Mouse (Mus musculus): ENCODE results near the gene Prodh2. TPM values are rescaled to one million over a fixed set of nuclear protein-coding genes. Genes with fewer than 3 reads are reported as not detected.

The Prodh2 gene
- polyA plus RNA-seq, 1 experiment from 2014 or later, result not detected

GRCm38 (mm10) chr7:30515003-30515760 lies 21.8 kb downstream of the Prodh2 start:
- 58% methylated on average over 24 of the region's 24 CpGs for WGBS
- no peak for DNase-seq (ENCODE audit: low spot score, missing footprints)
- no peak overlapping the region for H3K4me2 ChIP-seq
- H3K27ac ChIP-seq (ENCODE audit: low read depth, low read length), result no peak overlapping the region
- H3K36me3 ChIP-seq (ENCODE audit: control insufficient read depth, insufficient read depth, low read length), result no peaks in the 10 kb centered on the region
- no peak overlapping the region for H3K9ac ChIP-seq (ENCODE audit: low read length)
- no peaks in the 10 kb centered on the region for H3K9me3 ChIP-seq (ENCODE audit: control insufficient read depth, low read length)
- H3K27me3 ChIP-seq (ENCODE audit: control insufficient read depth, insufficient read depth, low read length), result no peaks in the 10 kb centered on the region
- H3K4me3 ChIP-seq (ENCODE audit: low read depth, low read length), result no peak overlapping the region
- no peaks in the 10 kb centered on the region for H3K4me1 ChIP-seq (ENCODE audit: control insufficient read depth, insufficient read depth, low read length)
- no peak for ATAC-seq (ENCODE audit: low FRiP score)

GRCm38 (mm10) chr7:30518325-30518724 lies 24.9 kb downstream of the Prodh2 start:
- no peak overlapping the region for H3K9ac ChIP-seq (ENCODE audit: low read length)
- no peak for ATAC-seq (ENCODE audit: low FRiP score)
- H3K9me3 ChIP-seq (ENCODE audit: control insufficient read depth, low read length), result no peaks in the 10 kb centered on the region
- H3K4me1 ChIP-seq (ENCODE audit: control insufficient read depth, insufficient read depth, low read length), result no peaks in the 10 kb centered on the region
- 40% methylated on average over 8 of the region's 8 CpGs for WGBS
- H3K36me3 ChIP-seq (ENCODE audit: control insufficient read depth, insufficient read depth, low read length), result peaks cover under 1% of the 10 kb centered on the region; the same call in 1 of the 2 replicates
- no peak overlapping the region for H3K4me2 ChIP-seq
- DNase-seq (ENCODE audit: low spot score, missing footprints), result no peak
- no peak overlapping the region for H3K27ac ChIP-seq (ENCODE audit: low read depth, low read length)
- H3K27me3 ChIP-seq (ENCODE audit: control insufficient read depth, insufficient read depth, low read length), result no peaks in the 10 kb centered on the region
- H3K4me3 ChIP-seq (ENCODE audit: low read depth, low read length), result no peak overlapping the region

- H3K4me3 ChIP-seq (ENCODE audit: low read depth, low read length), result no peak overlapping the region
- H3K36me3 ChIP-seq (ENCODE audit: control insufficient read depth, insufficient read depth, low read length), result peaks cover 15% of the 10 kb centered on the region; the same call in 1 of the 2 replicates
- no peaks in the 10 kb centered on the region for H3K4me1 ChIP-seq (ENCODE audit: control insufficient read depth, insufficient read depth, low read length)
- H3K9ac ChIP-seq (ENCODE audit: low read length), result no peak overlapping the region
- H3K27me3 ChIP-seq (ENCODE audit: control insufficient read depth, insufficient read depth, low read length), result no peaks in the 10 kb centered on the region
- DNase-seq (ENCODE audit: low spot score, missing footprints), result no peak
- 51% methylated on average over 4 of the region's 4 CpGs for WGBS
- H3K9me3 ChIP-seq (ENCODE audit: control insufficient read depth, low read length), result no peaks in the 10 kb centered on the region
- no peak overlapping the region for H3K27ac ChIP-seq (ENCODE audit: low read depth, low read length)
- H3K4me2 ChIP-seq, result no peak overlapping the region
- ATAC-seq (ENCODE audit: low FRiP score), result peak; percentile 47
Measured at GRCm38 (mm10) chr7:30520396-30520795, 27.0 kb downstream of the Prodh2 start.

- H3K4me1 ChIP-seq (ENCODE audit: control insufficient read depth, insufficient read depth, low read length), result no peaks in the 10 kb centered on the region
- H3K36me3 ChIP-seq (ENCODE audit: control insufficient read depth, insufficient read depth, low read length), result peaks cover 19% of the 10 kb centered on the region; the same call in 1 of the 2 replicates
- no peak overlapping the region for H3K27ac ChIP-seq (ENCODE audit: low read depth, low read length)
- DNase-seq (ENCODE audit: low spot score, missing footprints) (no peak), ATAC-seq (ENCODE audit: low FRiP score) (no peak)
- WGBS, result 70% methylated on average over 5 of the region's 5 CpGs
- no peak overlapping the region for H3K4me3 ChIP-seq (ENCODE audit: low read depth, low read length)
- H3K9ac ChIP-seq (ENCODE audit: low read length), result no peak overlapping the region
- H3K27me3 ChIP-seq (ENCODE audit: control insufficient read depth, insufficient read depth, low read length), result no peaks in the 10 kb centered on the region
- no peaks in the 10 kb centered on the region for H3K9me3 ChIP-seq (ENCODE audit: control insufficient read depth, low read length)
- no peak overlapping the region for H3K4me2 ChIP-seq
Measured at GRCm38 (mm10) chr7:30520856-30521255, 27.4 kb downstream of the Prodh2 start.

DNA sequence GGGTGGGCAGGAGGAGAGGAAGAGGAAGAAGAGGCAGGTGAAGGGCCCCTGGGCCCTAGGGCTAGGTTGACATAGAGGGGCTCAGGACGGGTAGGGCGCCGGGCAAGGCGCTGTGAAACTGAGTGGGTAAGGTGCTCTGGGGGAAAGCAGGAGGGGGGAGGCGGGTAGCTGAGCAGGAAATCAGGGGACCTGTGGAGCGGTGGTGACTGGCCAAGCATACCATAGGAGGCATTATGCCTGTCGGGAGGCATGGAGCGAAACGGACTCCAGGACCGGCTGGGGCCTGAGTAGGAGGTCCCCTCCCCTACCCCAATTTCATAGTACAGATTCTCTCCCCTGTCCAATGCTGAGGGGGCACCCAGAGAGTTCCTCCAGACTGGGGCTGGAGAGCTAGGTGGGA lies 29.4 kb downstream of the Prodh2 start:
- Histone ChIP-seq H3K4me2 (no peak overlapping the region), H3K9ac (ENCODE audit: low read length) (no peak overlapping the region), H3K27ac (ENCODE audit: low read depth, low read length) (no peak overlapping the region), H3K9me3 (ENCODE audit: control insufficient read depth, low read length) (no peaks in the 10 kb centered on the region), H3K36me3 (ENCODE audit: control insufficient read depth, insufficient read depth, low read length) (peaks cover 32% of the 10 kb centered on the region), H3K4me3 (ENCODE audit: low read depth, low read length) (no peak overlapping the region), H3K27me3 (ENCODE audit: control insufficient read depth, insufficient read depth, low read length) (no peaks in the 10 kb centered on the region), H3K4me1 (ENCODE audit: control insufficient read depth, insufficient read depth, low read length) (no peaks in the 10 kb centered on the region)
- WGBS, result 88% methylated on average over 10 of the region's 10 CpGs
- DNase-seq (ENCODE audit: low spot score, missing footprints), result no peak
- no peak for ATAC-seq (ENCODE audit: low FRiP score)

GRCm38 (mm10) chr7:30524487-30524886 lies 31.1 kb downstream of the Prodh2 start:
- Histone ChIP-seq H3K4me3 (ENCODE audit: low read depth, low read length) (no peak overlapping the region), H3K36me3 (ENCODE audit: control insufficient read depth, insufficient read depth, low read length) (peaks cover 42% of the 10 kb centered on the region), H3K27ac (ENCODE audit: low read depth, low read length) (no peak overlapping the region), H3K4me2 (no peak overlapping the region), H3K9ac (ENCODE audit: low read length) (no peak overlapping the region), H3K4me1 (ENCODE audit: control insufficient read depth, insufficient read depth, low read length) (no peaks in the 10 kb centered on the region), H3K27me3 (ENCODE audit: control insufficient read depth, insufficient read depth, low read length) (no peaks in the 10 kb centered on the region), H3K9me3 (ENCODE audit: control insufficient read depth, low read length) (no peaks in the 10 kb centered on the region)
- ATAC-seq (ENCODE audit: low FRiP score) (no peak), DNase-seq (ENCODE audit: low spot score, missing footprints) (no peak)
- 82% methylated on average over 6 of the region's 6 CpGs for WGBS

- Histone ChIP-seq H3K4me1 (ENCODE audit: control insufficient read depth, insufficient read depth, low read length) (no peaks in the 10 kb centered on the region), H3K9ac (ENCODE audit: low read length) (no peak overlapping the region)
Measured at GRCm38 (mm10) chr7:30525954-30526353, 32.5 kb downstream of the Prodh2 start.

DNA sequence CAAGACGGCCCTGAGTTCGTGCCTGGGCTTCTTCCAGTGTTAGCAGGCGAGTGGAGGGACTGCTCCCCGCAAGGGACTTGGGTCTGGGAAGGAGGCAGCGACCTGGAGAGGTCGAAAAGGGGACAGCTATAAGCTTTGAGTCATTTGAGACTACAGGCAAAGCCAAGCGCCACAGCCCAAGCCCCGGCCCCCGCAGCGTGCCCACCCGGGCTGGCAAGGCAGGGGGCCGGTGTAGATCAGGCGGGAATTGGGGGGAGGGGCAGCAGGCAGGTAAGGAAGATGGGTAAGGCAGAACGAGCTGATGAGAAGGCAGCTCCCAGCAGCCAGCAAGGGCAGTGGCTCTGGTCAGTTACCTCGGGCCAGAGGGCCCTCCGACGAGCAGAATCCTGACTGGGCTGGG lies 33.0 kb downstream of the Prodh2 start:
- Histone ChIP-seq H3K4me2 (no peak overlapping the region), H3K27me3 (ENCODE audit: control insufficient read depth, insufficient read depth, low read length) (no peaks in the 10 kb centered on the region), H3K9ac (ENCODE audit: low read length) (no peak overlapping the region), H3K4me1 (ENCODE audit: control insufficient read depth, insufficient read depth, low read length) (no peaks in the 10 kb centered on the region), H3K4me3 (ENCODE audit: low read depth, low read length) (no peak overlapping the region), H3K27ac (ENCODE audit: low read depth, low read length) (no peak overlapping the region), H3K36me3 (ENCODE audit: control insufficient read depth, insufficient read depth, low read length) (peaks cover 49% of the 10 kb centered on the region), H3K9me3 (ENCODE audit: control insufficient read depth, low read length) (no peaks in the 10 kb centered on the region)
- 23% methylated on average over 17 of the region's 17 CpGs for WGBS
- DNase-seq (ENCODE audit: low spot score, missing footprints), result no peak
- no peak; the same call in 1 of the 2 replicates for ATAC-seq (ENCODE audit: low FRiP score)

More at GRCm38 (mm10) chr7:30525954-30526353, 32.5 kb downstream of the Prodh2 start:
- peaks cover 49% of the 10 kb centered on the region for H3K36me3 ChIP-seq (ENCODE audit: control insufficient read depth, insufficient read depth, low read length)
- H3K27ac ChIP-seq (ENCODE audit: low read depth, low read length), result no peak overlapping the region
- DNase-seq (ENCODE audit: low spot score, missing footprints), result no peak
- H3K4me2 ChIP-seq, result no peak overlapping the region
- no peak overlapping the region for H3K4me3 ChIP-seq (ENCODE audit: low read depth, low read length)
- no peaks in the 10 kb centered on the region for H3K9me3 ChIP-seq (ENCODE audit: control insufficient read depth, low read length)
- no peaks in the 10 kb centered on the region for H3K27me3 ChIP-seq (ENCODE audit: control insufficient read depth, insufficient read depth, low read length)
- whole genome bisulfite sequencing, result 38% methylated on average over 10 of the region's 10 CpGs
- no peak for ATAC-seq (ENCODE audit: low FRiP score)

DNA sequence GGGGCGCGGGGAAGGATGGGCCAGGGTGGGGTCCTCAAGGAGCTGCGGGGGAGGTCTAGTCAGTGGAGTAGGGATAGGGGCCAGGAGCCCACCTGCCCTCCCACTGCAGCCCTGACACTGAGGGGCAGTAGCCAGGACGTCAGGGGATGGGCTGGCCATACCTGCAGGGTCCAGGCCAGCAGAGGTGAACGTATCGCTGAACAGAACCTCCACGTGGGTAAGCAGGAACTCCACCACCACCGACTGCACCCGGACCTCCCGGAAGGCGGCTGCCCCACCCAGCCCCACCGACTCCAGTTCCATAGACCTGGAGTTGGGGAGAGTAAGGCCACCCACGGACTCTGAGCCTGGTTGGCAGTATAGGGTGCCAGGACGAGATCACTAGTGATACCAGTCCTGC lies 33.6 kb downstream of the Prodh2 start:
- no peak overlapping the region for H3K4me2 ChIP-seq
- no peak overlapping the region for H3K27ac ChIP-seq (ENCODE audit: low read depth, low read length)
- no peaks in the 10 kb centered on the region for H3K27me3 ChIP-seq (ENCODE audit: control insufficient read depth, insufficient read depth, low read length)
- H3K9ac ChIP-seq (ENCODE audit: low read length), result no peak overlapping the region
- H3K36me3 ChIP-seq (ENCODE audit: control insufficient read depth, insufficient read depth, low read length), result peaks cover 53% of the 10 kb centered on the region
- H3K9me3 ChIP-seq (ENCODE audit: control insufficient read depth, low read length), result no peaks in the 10 kb centered on the region
- 72% methylated on average over 14 of the region's 14 CpGs for WGBS
- DNase-seq (ENCODE audit: low spot score, missing footprints) (no peak), ATAC-seq (ENCODE audit: low FRiP score) (no peak)
- H3K4me3 ChIP-seq (ENCODE audit: low read depth, low read length), result no peak overlapping the region
- peaks cover 2% of the 10 kb centered on the region for H3K4me1 ChIP-seq (ENCODE audit: control insufficient read depth, insufficient read depth, low read length)
